Mouse (Mus musculus) liver, embryonic 11.5 days (tissue): ENCODE data around the gene Galnt12. TPM values are rescaled to one million over a fixed set of nuclear protein-coding genes. Genes with fewer than 3 reads are reported as not detected.
A peak's percentile ranks its signal among the peaks of the same experiment; 100 is the strongest.

Experiments
- ATAC-seq: fragments of 200-750 bp; cut with Nextera tagmentation; replicated peaks from 2 replicates; pipeline ENCODE4 v1.8.0; 2017; ENCODE audit warnings: moderate number of reproducible peaks, mild to moderate bottlenecking, moderate TSS enrichment, moderate library complexity; ENCODE audit not compliant: low FRiP score
- DNase-seq: peaks from one replicate; pipeline ENCODE4 v3.0.0-alpha.2; 2017; ENCODE audit warnings: low spot score
- H3K27ac ChIP-seq: fragments of 300-500 bp; sonication (generic); 2 replicates; pipeline ENCODE4 v1.5.1; 2014; ENCODE audit warnings: mild to moderate bottlenecking, low read depth, low read length, control low read depth
- H3K27me3 ChIP-seq: fragments of 300-500 bp; sonication (generic); replicated peaks from 2 replicates; pipeline ENCODE4 v1.6.1; 2014; ENCODE audit warnings: low read length, mixed read lengths; ENCODE audit not compliant: control insufficient read depth, insufficient read depth
- H3K36me3 ChIP-seq: fragments of 300-500 bp; sonication (generic); 2 replicates; pipeline ENCODE4 v1.6.1; 2014; ENCODE audit warnings: mild to moderate bottlenecking, low read length, moderate library complexity, mixed read lengths; ENCODE audit not compliant: control insufficient read depth, insufficient read depth
- H3K4me1 ChIP-seq: fragments of 300-500 bp; sonication (generic); replicated peaks from 2 replicates; pipeline ENCODE4 v1.6.1; 2014; ENCODE audit warnings: low read length, mixed read lengths; ENCODE audit not compliant: control insufficient read depth, insufficient read depth
- H3K4me2 ChIP-seq: fragments of 300-500 bp; sonication (generic); 2 replicates; pipeline ENCODE4 v1.6.1; 2014; ENCODE audit warnings: mild to moderate bottlenecking, control low read depth, moderate library complexity
- H3K4me3 ChIP-seq: fragments of 300-500 bp; sonication (generic); 2 replicates; pipeline ENCODE4 v1.5.1; 2014; ENCODE audit warnings: low read depth, low read length, control low read depth
- H3K9ac ChIP-seq: fragments of 300-500 bp; sonication (generic); 2 replicates; pipeline ENCODE4 v1.6.1; 2014; ENCODE audit warnings: low read depth, low read length, control low read depth
- H3K9me3 ChIP-seq: fragments of 300-500 bp; sonication (generic); 2 replicates; pipeline ENCODE4 v1.6.1; 2016; ENCODE audit warnings: low read length, inconsistent platforms, mixed read lengths; ENCODE audit not compliant: control insufficient read depth
- WGBS: fragments of 180-500 bp; shearing (Covaris S2); extraction: QIAGEN DNeasy Blood & Tissue Kit; methylation state at CpG from one replicate; pipeline ENCODE4 v1.1.7; 2014; 5-methylcytosine and 5-hydroxymethylcytosine counted together
- polyA plus RNA-seq: library from polyadenylated mRNA; unstranded; fragments of >200 nt; fragmentation: Nextera tagmentation; extraction: Ambion mirVana; gene quantifications from 2 replicates; pipeline ENCODE4 v1.2.1, GENCODE M21; 2014

Galnt12 gene
- polyA plus RNA-seq, 1 experiment from 2014 or later, result 1.0 TPM

- H3K4me3 ChIP-seq, result no peak overlapping the region
- no peak for ATAC-seq
- WGBS, result 85% methylated on average over 7 of the region's 7 CpGs
Observed at GRCm38 (mm10) chr4:47083824-47084223, 7.9 kb upstream of the Galnt12 start.

GRCm38 (mm10) chr4:47088671-47089070 is 3.0 kb upstream of the Galnt12 start:
- no peaks in the 10 kb centered on the region for H3K9me3 ChIP-seq
- no peak overlapping the region for H3K9ac ChIP-seq
- ATAC-seq, result no peak
- H3K4me3 ChIP-seq, result no peak overlapping the region
- DNase-seq, result no peak
- no peak overlapping the region for H3K27ac ChIP-seq
- H3K4me1 ChIP-seq, result no peaks in the 10 kb centered on the region
- no peak overlapping the region for H3K4me2 ChIP-seq
- WGBS, result 84% methylated on average over 7 of the region's 7 CpGs
- peaks cover 32% of the 10 kb centered on the region for H3K27me3 ChIP-seq
- no peaks in the 10 kb centered on the region for H3K36me3 ChIP-seq

More at GRCm38 (mm10) chr4:47083824-47084223, 7.9 kb upstream of the Galnt12 start:
- DNase-seq, result no peak
- no peak overlapping the region for H3K27ac ChIP-seq
- no peaks in the 10 kb centered on the region for H3K27me3 ChIP-seq
- H3K4me1 ChIP-seq, result no peaks in the 10 kb centered on the region
- no peak overlapping the region for H3K9ac ChIP-seq
- no peaks in the 10 kb centered on the region for H3K36me3 ChIP-seq
- H3K4me2 ChIP-seq, result no peak overlapping the region
- H3K9me3 ChIP-seq, result no peaks in the 10 kb centered on the region

- no peaks in the 10 kb centered on the region for H3K36me3 ChIP-seq
- H3K9ac ChIP-seq, result no peak overlapping the region
- peaks cover 48% of the 10 kb centered on the region for H3K27me3 ChIP-seq
- peak overlapping the region; percentile 61 for H3K4me3 ChIP-seq
- H3K9me3 ChIP-seq, result no peaks in the 10 kb centered on the region
- no peak for ATAC-seq
- H3K4me1 ChIP-seq, result no peaks in the 10 kb centered on the region
- WGBS, result 2% methylated on average over 21 of the region's 21 CpGs
- H3K4me2 ChIP-seq, result peak overlapping the region; percentile 78
- DNase-seq, result peak; percentile 37
- no peak overlapping the region for H3K27ac ChIP-seq
Observed at GRCm38 (mm10) chr4:47092387-47093021, 795 bp downstream of the Galnt12 start.

DNA sequence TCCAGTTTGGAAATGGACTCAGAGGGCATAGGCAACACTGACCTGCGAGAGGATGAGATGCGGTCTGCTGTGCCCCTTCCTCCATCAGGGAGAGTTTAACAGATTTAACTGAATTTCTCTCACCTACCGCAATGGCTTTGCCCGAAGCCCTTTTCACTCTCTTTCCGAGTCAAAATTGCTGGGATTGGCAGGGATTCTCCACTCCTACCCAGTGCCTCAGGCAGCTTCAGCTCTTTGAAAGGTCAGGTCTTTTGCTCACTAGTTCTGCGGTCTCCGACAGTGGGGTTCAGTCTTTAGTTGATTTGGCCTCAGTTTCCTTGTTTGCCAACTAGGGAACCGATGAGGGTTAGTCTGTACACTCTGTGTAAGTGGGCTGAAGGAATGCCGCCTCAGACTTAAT is 1.5 kb downstream of the Galnt12 start:
- Histone ChIP-seq H3K4me3 (no peak overlapping the region), H3K4me1 (no peaks in the 10 kb centered on the region), H3K27me3 (peaks cover 48% of the 10 kb centered on the region), H3K4me2 (no peak overlapping the region), H3K36me3 (no peaks in the 10 kb centered on the region), H3K27ac (no peak overlapping the region), H3K9me3 (no peaks in the 10 kb centered on the region), H3K9ac (no peak overlapping the region)
- ATAC-seq (no peak), DNase-seq (no peak)
- 28% methylated on average over 9 of the region's 9 CpGs for WGBS

GRCm38 (mm10) chr4:47093647-47094046 is 1.9 kb downstream of the Galnt12 start:
- H3K4me3 ChIP-seq, result no peak overlapping the region
- no peaks in the 10 kb centered on the region for H3K36me3 ChIP-seq
- ATAC-seq, result no peak
- H3K9ac ChIP-seq, result no peak overlapping the region
- peaks cover 48% of the 10 kb centered on the region for H3K27me3 ChIP-seq
- no peaks in the 10 kb centered on the region for H3K9me3 ChIP-seq
- 54% methylated on average over 6 of the region's 6 CpGs for WGBS
- no peak overlapping the region for H3K4me2 ChIP-seq
- DNase-seq, result no peak
- no peak overlapping the region for H3K27ac ChIP-seq
- no peaks in the 10 kb centered on the region for H3K4me1 ChIP-seq

GRCm38 (mm10) chr4:47103561-47103960 is 11.9 kb downstream of the Galnt12 start:
- H3K27ac ChIP-seq, result no peak overlapping the region
- ATAC-seq (no peak), DNase-seq (no peak)
- H3K4me2 ChIP-seq, result no peak overlapping the region
- H3K9ac ChIP-seq, result no peak overlapping the region
- H3K4me3 ChIP-seq, result no peak overlapping the region
- H3K36me3 ChIP-seq, result no peaks in the 10 kb centered on the region
- 90% methylated on average over 10 of the region's 10 CpGs for WGBS
- H3K27me3 ChIP-seq, result no peaks in the 10 kb centered on the region
- no peaks in the 10 kb centered on the region for H3K9me3 ChIP-seq
- H3K4me1 ChIP-seq, result no peaks in the 10 kb centered on the region

DNA sequence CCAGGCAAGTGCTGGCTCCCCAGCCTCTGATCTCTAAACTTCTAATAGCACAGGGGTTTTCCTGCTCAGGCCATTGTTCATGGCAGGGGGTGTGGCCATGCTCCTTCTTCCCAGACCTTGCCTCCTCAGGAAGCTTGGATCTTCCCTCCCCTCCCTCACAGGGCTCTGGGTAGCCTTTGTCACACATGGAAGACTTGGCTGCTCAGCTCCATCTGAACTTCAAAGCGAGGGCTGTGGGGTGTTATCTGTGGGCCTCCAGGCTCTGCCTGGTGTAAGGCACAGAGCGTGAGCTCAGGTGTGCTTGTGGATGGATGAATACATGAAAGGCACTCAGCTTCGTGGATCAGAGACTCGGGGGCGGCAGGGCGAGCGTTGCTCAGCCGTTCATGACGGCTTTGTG is 20.2 kb downstream of the Galnt12 start:
- Histone ChIP-seq H3K36me3 (no peaks in the 10 kb centered on the region), H3K4me2 (no peak overlapping the region), H3K27ac (no peak overlapping the region), H3K9ac (no peak overlapping the region), H3K9me3 (no peaks in the 10 kb centered on the region), H3K4me3 (no peak overlapping the region), H3K27me3 (no peaks in the 10 kb centered on the region), H3K4me1 (no peaks in the 10 kb centered on the region; the same call in 1 of the 2 replicates)
- DNase-seq (no peak), ATAC-seq (no peak)
- WGBS, result 50% methylated on average over 9 of the region's 9 CpGs

DNA sequence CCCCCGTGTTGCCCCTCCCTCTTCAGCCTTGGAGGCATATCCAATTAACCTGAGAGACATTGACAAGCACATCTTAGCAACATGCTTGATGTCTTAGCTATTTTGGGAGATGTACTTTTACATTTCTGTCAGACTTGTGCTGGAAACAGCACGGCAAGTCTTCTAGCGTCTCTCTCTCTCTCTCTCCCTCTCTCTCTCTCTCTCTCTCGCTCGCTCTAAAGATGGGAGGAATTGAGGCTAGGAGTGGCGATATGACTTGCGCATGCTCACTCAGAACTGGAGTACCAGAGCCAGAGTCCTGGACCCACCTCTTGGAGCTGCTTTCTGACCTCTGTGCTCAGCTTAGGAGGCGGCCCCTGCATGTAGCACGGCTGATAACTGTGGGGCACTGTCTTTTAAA is 20.9 kb downstream of the Galnt12 start:
- Histone ChIP-seq H3K27me3 (no peaks in the 10 kb centered on the region), H3K4me2 (no peak overlapping the region), H3K4me1 (no peaks in the 10 kb centered on the region; the same call in 1 of the 2 replicates), H3K27ac (no peak overlapping the region), H3K9ac (no peak overlapping the region), H3K9me3 (no peaks in the 10 kb centered on the region), H3K36me3 (no peaks in the 10 kb centered on the region), H3K4me3 (no peak overlapping the region)
- DNase-seq, result no peak
- 77% methylated on average over 9 of the region's 9 CpGs for WGBS
- ATAC-seq, result no peak

DNA sequence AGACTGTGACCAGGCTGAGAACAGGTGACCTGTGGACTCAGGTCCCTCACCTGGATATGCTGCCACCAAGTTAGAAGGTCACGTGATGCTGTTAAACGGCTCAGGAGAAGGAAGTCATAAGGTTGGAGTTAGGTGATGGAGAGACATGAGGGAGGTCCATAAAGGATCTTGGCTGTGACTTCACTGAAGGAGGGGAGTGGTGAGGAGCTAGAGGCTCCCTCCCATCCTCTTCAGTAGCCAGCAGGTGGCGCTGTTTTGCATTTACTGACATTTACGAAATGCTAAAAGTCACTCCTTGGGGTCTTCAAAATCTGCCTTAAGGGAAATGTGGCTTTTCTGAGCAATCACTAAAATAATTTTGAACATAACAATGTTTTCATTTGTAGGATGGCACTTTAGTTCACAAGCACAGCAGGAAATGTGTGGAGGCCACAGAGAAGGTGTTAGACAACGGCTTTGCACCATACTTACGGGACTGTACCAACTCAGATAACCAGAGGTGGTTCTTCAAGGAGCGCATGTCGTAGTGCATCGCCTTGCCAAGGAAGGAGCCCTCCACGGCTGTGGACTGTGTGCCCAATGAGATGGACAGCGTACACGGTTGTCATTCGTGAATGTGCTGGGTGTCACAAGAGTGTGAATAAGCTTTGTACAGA is 30.5 kb downstream of the Galnt12 start:
- no peaks in the 10 kb centered on the region for H3K27me3 ChIP-seq
- H3K4me3 ChIP-seq, result no peak overlapping the region
- no peak overlapping the region for H3K4me2 ChIP-seq
- H3K27ac ChIP-seq, result no peak overlapping the region
- no peak overlapping the region for H3K9ac ChIP-seq
- DNase-seq (no peak), ATAC-seq (no peak)
- H3K9me3 ChIP-seq, result no peaks in the 10 kb centered on the region
- H3K36me3 ChIP-seq, result no peaks in the 10 kb centered on the region
- 60% methylated on average over 13 of the region's 13 CpGs for WGBS
- H3K4me1 ChIP-seq, result no peaks in the 10 kb centered on the region
